Mouse (Mus musculus) heart, embryonic 16.5 days (tissue): ENCODE data around the gene Rasl2-9. TPM values are rescaled to one million over a fixed set of nuclear protein-coding genes. Genes with fewer than 3 reads are reported as not detected.
A peak's percentile ranks its signal among the peaks of the same experiment; 100 is the strongest.
"Not testable (repeated sequence)": the region's sequence is repeated elsewhere in the genome, so short reads cannot be mapped to it uniquely, and the experiment has no call there.

Experiments
- ATAC-seq: fragments of 200-750 bp; cut with Nextera tagmentation; replicated peaks from 2 replicates; pipeline ENCODE4 v1.8.0; 2017; ENCODE audit warnings: moderate number of reproducible peaks; ENCODE audit not compliant: insufficient read depth, low FRiP score; ENCODE audit errors: extremely low read depth
- H3K27ac ChIP-seq: fragments of 300-500 bp; sonication (generic); 2 replicates; pipeline ENCODE4 v1.5.1; 2014; ENCODE audit warnings: mild to moderate bottlenecking, low read length, control low read depth, moderate library complexity
- H3K27me3 ChIP-seq: fragments of 300-500 bp; sonication (generic); 2 replicates; pipeline ENCODE4 v1.6.1; 2014; ENCODE audit warnings: low read length, mixed read lengths; ENCODE audit not compliant: control insufficient read depth, insufficient read depth
- H3K36me3 ChIP-seq: fragments of 300-500 bp; sonication (generic); 2 replicates; pipeline ENCODE4 v1.6.1; 2014; ENCODE audit not compliant: control insufficient read depth, insufficient read depth
- H3K4me1 ChIP-seq: fragments of 300-500 bp; sonication (generic); 2 replicates; pipeline ENCODE4 v1.6.1; 2014; ENCODE audit warnings: low read length, mixed read lengths; ENCODE audit not compliant: control insufficient read depth, insufficient read depth
- H3K4me2 ChIP-seq: fragments of 300-500 bp; sonication (generic); 2 replicates; pipeline ENCODE4 v1.6.1; 2014; ENCODE audit warnings: low read depth, mild to moderate bottlenecking, control low read depth, low read length
- H3K4me3 ChIP-seq: fragments of 300-500 bp; sonication (generic); 2 replicates; pipeline ENCODE4 v1.5.1; 2014; ENCODE audit warnings: mild to moderate bottlenecking, control low read depth, low read length
- H3K9ac ChIP-seq: fragments of 300-500 bp; sonication (generic); 2 replicates; pipeline ENCODE4 v1.6.1; 2014; ENCODE audit warnings: low read length, control low read depth
- H3K9me3 ChIP-seq: fragments of 300-500 bp; sonication (generic); replicated peaks from 2 replicates; pipeline ENCODE4 v1.6.1; 2016; ENCODE audit warnings: low read length; ENCODE audit not compliant: control insufficient read depth
- WGBS: fragments of 180-500 bp; shearing (Covaris S2); extraction: QIAGEN DNeasy Blood & Tissue Kit; methylation state at CpG from one replicate; pipeline ENCODE4 v1.1.7; 2014; 5-methylcytosine and 5-hydroxymethylcytosine counted together
- polyA plus RNA-seq: library from polyadenylated mRNA; unstranded; fragments of >200 nt; fragmentation: Nextera tagmentation; extraction: Ambion mirVana; gene quantifications from 2 replicates; pipeline ENCODE4 v1.2.1, GENCODE M21; 2015

Gene Rasl2-9
- polyA plus RNA-seq: 1.8 and 2.7 TPM in 2 replicates

DNA sequence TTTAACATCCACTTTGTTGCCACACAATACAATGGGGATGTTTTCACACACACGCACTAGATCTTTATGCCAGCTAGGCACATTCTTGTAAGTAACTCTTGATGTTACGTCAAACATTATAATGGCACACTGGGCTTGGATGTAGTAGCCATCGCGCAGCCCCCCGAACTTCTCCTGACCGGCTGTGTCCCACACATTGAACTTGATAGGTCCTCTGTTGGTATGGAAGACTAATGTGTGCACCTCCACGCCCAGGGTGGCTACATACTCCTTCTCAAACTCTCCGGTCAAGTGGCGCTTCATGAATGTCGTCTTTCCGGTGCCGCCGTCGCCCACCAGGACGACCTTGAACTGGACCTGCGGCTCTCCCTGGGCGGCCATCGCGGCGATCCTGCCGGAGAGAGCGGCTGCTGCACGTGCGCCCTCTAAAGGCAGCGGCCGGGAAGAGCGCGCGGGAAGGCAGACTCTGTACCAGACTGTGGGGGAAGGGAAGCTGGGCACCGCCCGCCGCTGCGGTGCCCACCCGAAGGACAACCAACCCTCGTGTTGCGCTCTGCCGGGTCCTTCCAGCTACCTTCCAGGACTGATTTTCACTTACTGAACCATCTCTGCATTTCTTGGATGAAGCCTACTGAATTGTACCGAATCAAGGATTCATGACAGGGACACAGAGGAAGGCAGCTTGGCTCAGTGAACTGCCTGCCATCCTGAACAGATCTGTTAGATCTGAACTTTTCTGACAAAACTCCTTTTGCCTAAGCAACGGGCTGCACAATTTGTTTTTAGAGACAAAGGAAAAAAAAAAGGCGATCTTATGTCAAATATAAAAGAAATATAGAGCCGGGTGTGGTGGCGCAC lies at the start of gene Rasl2-9:
Gene Rasl2-9 (minus strand): TSS at position 402 of the 858 bp plus-strand sequence.
- no peaks in the 10 kb centered on the region for H3K9me3 ChIP-seq
- H3K4me3 ChIP-seq: peak within 1 kb of the TSS; percentile 48
- H3K4me1 ChIP-seq: peaks cover 4% of the 10 kb centered on the region; the same call in 1 of the 2 replicates
- H3K4me2 ChIP-seq: peak within 1 kb of the TSS; percentile 61
- ATAC-seq: peak; percentile 92
- no peaks in the 10 kb centered on the region for H3K36me3 ChIP-seq
- H3K27me3 ChIP-seq: no peaks in the 10 kb centered on the region
- H3K9ac ChIP-seq: peak within 1 kb of the TSS; percentile 52
- H3K27ac ChIP-seq: peak within 1 kb of the TSS; percentile 31
- 16% methylated on average over 42 of the region's 42 CpGs for WGBS

DNA sequence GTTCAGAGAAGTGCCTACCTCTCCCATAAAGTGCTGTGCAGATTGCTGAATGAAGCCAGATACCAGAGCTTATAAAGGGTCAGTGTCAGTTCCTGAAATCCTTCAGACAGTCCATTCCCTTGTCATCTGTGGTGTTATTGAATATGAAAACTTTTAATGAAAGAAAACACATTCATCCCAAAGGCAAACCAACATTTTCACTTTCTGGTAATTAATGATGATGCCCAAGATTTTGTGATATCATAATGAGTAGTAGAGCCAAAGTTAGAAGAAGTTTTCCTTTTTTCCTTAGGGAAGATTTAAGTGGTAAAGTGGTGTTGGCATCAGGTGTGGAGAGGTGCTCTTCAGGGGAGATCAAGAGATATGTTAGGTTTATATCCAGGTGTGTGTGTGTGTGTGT lies 23.8 kb upstream of the Rasl2-9 start, which contains the start of gene Vmn1r55:
Gene Vmn1r55 (minus strand): TSS at position 101 of the 400 bp plus-strand sequence.
- H3K4me3 ChIP-seq, H3K36me3 ChIP-seq: not testable (repeated sequence)

GRCm38 (mm10) chr7:5125078-5125477 lies 672 bp downstream of the Rasl2-9 start:
- 68% methylated on average over 8 of the region's 8 CpGs for WGBS
- no peak overlapping the region for H3K9ac ChIP-seq
- ATAC-seq: 0 out of 2 replicates have a peak, but pooled peaks have one; percentile 23
- H3K9me3 ChIP-seq: no peaks in the 10 kb centered on the region
- no peak overlapping the region for H3K27ac ChIP-seq
- H3K4me1 ChIP-seq: peaks cover 4% of the 10 kb centered on the region; the same call in 1 of the 2 replicates
- no peaks in the 10 kb centered on the region for H3K27me3 ChIP-seq
- peak overlapping the region; percentile 61 for H3K4me2 ChIP-seq
- H3K4me3 ChIP-seq: no peak overlapping the region
- H3K36me3 ChIP-seq: no peaks in the 10 kb centered on the region

More for the DNA sequence above, 23.8 kb upstream of the Rasl2-9 start, which contains the start of gene Vmn1r55:
- H3K27me3 ChIP-seq, H3K4me1 ChIP-seq, H3K4me2 ChIP-seq, ATAC-seq, H3K9ac ChIP-seq, H3K9me3 ChIP-seq, H3K27ac ChIP-seq: not testable (repeated sequence)

- H3K27ac ChIP-seq: no peak within 1 kb of the TSS
Observed at GRCm38 (mm10) chr7:5116850-5117249, 8.9 kb downstream of the Rasl2-9 start, which contains the start of gene Rfpl4. Gene Rfpl4 (minus strand): TSS chr7:5116950.

DNA sequence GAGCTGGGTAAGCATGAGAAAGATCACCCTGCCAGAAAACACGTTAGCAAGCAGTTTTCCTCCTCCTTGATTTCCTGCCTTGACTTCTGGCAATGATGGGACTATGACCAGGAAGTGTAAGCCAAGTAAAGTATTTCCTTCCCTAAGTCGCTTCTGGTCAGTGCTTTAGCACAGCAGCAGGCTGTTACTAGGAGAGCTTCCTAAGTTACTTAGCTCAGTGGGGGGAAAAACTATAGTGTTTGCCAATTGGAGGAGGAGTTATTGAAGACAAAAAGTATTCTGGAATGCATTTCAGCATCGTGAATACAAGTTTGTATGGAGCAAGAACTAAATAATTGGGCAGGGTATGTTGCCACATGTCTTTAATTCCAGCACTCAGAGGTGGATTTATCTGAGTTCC lies 13.0 kb downstream of the Rasl2-9 start:
- H3K4me1 ChIP-seq: no peaks in the 10 kb centered on the region
- WGBS: 29% methylated on average over 3 of the region's 3 CpGs
- no peaks in the 10 kb centered on the region for H3K9me3 ChIP-seq
- ATAC-seq: no peak
- H3K4me3 ChIP-seq: no peak overlapping the region
- no peaks in the 10 kb centered on the region for H3K36me3 ChIP-seq
- H3K9ac ChIP-seq: no peak overlapping the region
- H3K4me2 ChIP-seq: no peak overlapping the region
- no peak overlapping the region for H3K27ac ChIP-seq
- H3K27me3 ChIP-seq: no peaks in the 10 kb centered on the region

More at GRCm38 (mm10) chr7:5116850-5117249, 8.9 kb downstream of the Rasl2-9 start, which contains the start of gene Rfpl4:
- Histone ChIP-seq H3K9ac (no peak within 1 kb of the TSS), H3K4me2 (no peak within 1 kb of the TSS), H3K4me3 (no peak within 1 kb of the TSS), H3K27me3 (no peaks in the 10 kb centered on the region), H3K36me3 (no peaks in the 10 kb centered on the region), H3K9me3 (no peaks in the 10 kb centered on the region), H3K4me1 (no peaks in the 10 kb centered on the region)
- ATAC-seq: no peak
- WGBS: 81% methylated on average over 3 of the region's 3 CpGs

GRCm38 (mm10) chr7:5109301-5109700 lies 16.4 kb downstream of the Rasl2-9 start:
- H3K27me3 ChIP-seq: no peaks in the 10 kb centered on the region
- ATAC-seq: no peak
- H3K36me3 ChIP-seq: no peaks in the 10 kb centered on the region
- H3K4me3 ChIP-seq: no peak overlapping the region
- H3K4me1 ChIP-seq: no peaks in the 10 kb centered on the region
- H3K4me2 ChIP-seq: no peak overlapping the region
- H3K9ac ChIP-seq: no peak overlapping the region
- 74% methylated on average over 8 of the region's 8 CpGs for WGBS
- no peaks in the 10 kb centered on the region for H3K9me3 ChIP-seq
- H3K27ac ChIP-seq: no peak overlapping the region

DNA sequence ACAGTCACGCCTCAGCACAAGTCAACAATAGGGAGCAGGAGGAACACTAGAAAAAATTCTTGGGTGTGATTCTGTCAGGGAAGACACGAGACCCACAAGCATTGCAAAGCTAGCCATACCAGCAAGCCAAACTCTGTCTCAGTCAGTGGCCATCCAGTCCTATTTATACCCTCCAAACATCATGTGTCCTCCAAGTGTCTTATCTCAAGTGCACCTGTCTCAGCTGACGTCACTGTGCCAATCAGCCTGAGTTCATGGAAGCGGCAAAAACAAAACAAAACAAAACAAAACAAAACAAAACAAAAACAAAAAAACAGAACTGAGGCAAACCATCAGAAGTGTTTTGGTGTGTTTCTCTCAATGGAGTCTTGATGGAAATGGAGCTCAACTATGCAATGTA lies 17.5 kb downstream of the Rasl2-9 start:
- ATAC-seq: no peak
- no peak overlapping the region for H3K9ac ChIP-seq
- H3K27ac ChIP-seq: no peak overlapping the region
- H3K4me2 ChIP-seq: no peak overlapping the region
- no peaks in the 10 kb centered on the region for H3K27me3 ChIP-seq
- no peaks in the 10 kb centered on the region for H3K9me3 ChIP-seq
- H3K36me3 ChIP-seq: no peaks in the 10 kb centered on the region
- H3K4me3 ChIP-seq: no peak overlapping the region
- 54% methylated on average over 4 of the region's 4 CpGs for WGBS
- no peaks in the 10 kb centered on the region for H3K4me1 ChIP-seq

- 83% methylated on average over 2 of the region's 2 CpGs for WGBS
- no peak for ATAC-seq
- H3K27ac ChIP-seq: no peak overlapping the region
- no peaks in the 10 kb centered on the region for H3K27me3 ChIP-seq
- no peak overlapping the region for H3K4me2 ChIP-seq
- H3K9me3 ChIP-seq: no peaks in the 10 kb centered on the region
- no peak overlapping the region for H3K9ac ChIP-seq
- peaks cover 13% of the 10 kb centered on the region for H3K36me3 ChIP-seq
- H3K4me3 ChIP-seq: no peak overlapping the region
- no peaks in the 10 kb centered on the region for H3K4me1 ChIP-seq
Observed at GRCm38 (mm10) chr7:5102564-5102963, 23.2 kb downstream of the Rasl2-9 start.

DNA sequence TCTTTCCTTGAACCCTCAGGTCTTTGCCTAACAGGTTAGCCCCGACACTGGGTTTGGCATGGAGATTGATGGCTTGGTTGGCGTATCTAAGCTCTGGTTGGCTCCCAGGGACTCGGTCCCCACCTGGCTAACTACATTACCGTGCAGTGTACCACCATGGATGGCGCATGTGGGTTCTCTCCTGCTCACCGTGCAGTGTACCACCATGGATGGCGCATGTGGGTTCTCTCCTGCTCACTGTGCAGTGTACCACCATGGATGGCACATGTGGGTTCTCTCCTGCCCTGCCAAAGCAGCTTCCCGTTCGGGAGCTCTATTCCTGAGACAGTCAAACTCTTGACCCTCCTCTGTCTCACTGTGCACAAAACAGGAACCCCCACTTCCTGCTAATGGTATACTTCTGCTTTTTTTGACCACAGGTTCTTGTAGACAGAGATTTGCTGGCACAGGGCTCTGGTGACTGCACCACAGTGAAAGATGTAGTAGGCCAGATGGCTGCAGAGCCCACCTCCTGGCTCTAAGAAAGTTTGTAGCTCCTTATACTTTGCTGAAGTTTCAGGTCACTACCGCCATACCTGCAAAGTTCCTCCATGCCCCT lies 24.6 kb downstream of the Rasl2-9 start:
- no peaks in the 10 kb centered on the region for H3K27me3 ChIP-seq
- no peaks in the 10 kb centered on the region for H3K9me3 ChIP-seq
- no peak overlapping the region for H3K4me3 ChIP-seq
- peaks cover 25% of the 10 kb centered on the region for H3K36me3 ChIP-seq
- no peaks in the 10 kb centered on the region for H3K4me1 ChIP-seq
- H3K9ac ChIP-seq: no peak overlapping the region
- WGBS: 79% methylated on average over 10 of the region's 10 CpGs
- no peak overlapping the region for H3K27ac ChIP-seq
- H3K4me2 ChIP-seq: no peak overlapping the region
- no peak for ATAC-seq
